Mouse (Mus musculus) embryonic fibroblast, embryonic 13.5 days (primary cell): Measurements from ENCODE around the gene Kif23. TPM values are rescaled to one million over a fixed set of nuclear protein-coding genes. Genes with fewer than 3 reads are reported as not detected.

Experiments
- H3K27ac ChIP-seq: 2 replicates; pipeline ENCODE4 v1.5.1; 2012; ENCODE audit warnings: low read length, control low read depth, inconsistent platforms; ENCODE audit not compliant: insufficient read depth
- H3K4me1 ChIP-seq: 2 replicates; pipeline ENCODE4 v1.6.1; 2011; ENCODE audit warnings: low read length; ENCODE audit not compliant: control insufficient read depth, insufficient read depth
- H3K4me3 ChIP-seq: 2 replicates; pipeline ENCODE4 v1.5.1; 2011; ENCODE audit warnings: mild to moderate bottlenecking, control low read depth, low read length; ENCODE audit not compliant: insufficient read depth
- CTCF ChIP-seq: IDR thresholded peaks from 2 replicates; pipeline ENCODE4 v1.5.1; 2011; ENCODE audit warnings: mild to moderate bottlenecking, control low read depth, low read length, moderate library complexity, borderline replicate concordance; ENCODE audit not compliant: insufficient read depth
- POLR2A ChIP-seq: IDR thresholded peaks from 2 replicates; pipeline ENCODE4 v1.6.1; 2011; ENCODE audit warnings: low read depth, mild to moderate bottlenecking, control low read depth, low read length, moderate library complexity
- polyA plus RNA-seq: library from polyadenylated mRNA; stranded (reverse); fragments of >200 nt; gene quantifications from 2 replicates; pipeline ENCODE4 v1.2.4, GENCODE M21; 2011; ENCODE audit warnings: low read depth; ENCODE audit not compliant: missing spikeins, insufficient read length

The Kif23 gene
- polyA plus RNA-seq, 1 experiment: 91.4 TPM

GRCm38 (mm10) chr9:61916986-61917385, 29.6 kb downstream of the Kif23 start:
- no peaks in the 10 kb centered on the region; the same call in 1 of the 2 replicates for H3K4me1 ChIP-seq
- no peak for TF ChIP-seq CTCF
- TF ChIP-seq POLR2A: no peak
- no peak overlapping the region for H3K4me3 ChIP-seq
- no peak overlapping the region for H3K27ac ChIP-seq

GRCm38 (mm10) chr9:61915393-61916005, 31.1 kb downstream of the Kif23 start:
- TF ChIP-seq POLR2A (no peak), CTCF (no peak)
- H3K4me3 ChIP-seq: peak overlapping the region; percentile 64
- H3K4me1 ChIP-seq: no peaks in the 10 kb centered on the region; the same call in 1 of the 2 replicates
- peak overlapping the region; percentile 97; the same call in 1 of the 2 replicates for H3K27ac ChIP-seq

- Histone ChIP-seq H3K4me3 (peak overlapping the region; percentile 64), H3K27ac (peak overlapping the region; percentile 97), H3K4me1 (no peaks in the 10 kb centered on the region; the same call in 1 of the 2 replicates)
- TF ChIP-seq POLR2A (no peak), CTCF (no peak)
Observed at GRCm38 (mm10) chr9:61914917-61915300, 31.7 kb downstream of the Kif23 start.

- Histone ChIP-seq H3K4me3 (peak within 1 kb of the TSS; percentile 95), H3K4me1 (no peaks in the 10 kb centered on the region; the same call in 1 of the 2 replicates), H3K27ac (peak within 1 kb of the TSS; percentile 97)
- TF ChIP-seq POLR2A (peak; percentile 92), CTCF (no peak)
Observed at GRCm38 (mm10) chr9:61914203-61914916, 32.2 kb downstream of the Kif23 start, which contains the start of gene Rplp1. TSS of gene Rplp1 (minus strand) at chr9:61914542.

- no peaks in the 10 kb centered on the region; the same call in 1 of the 2 replicates for H3K4me1 ChIP-seq
- no peak overlapping the region for H3K27ac ChIP-seq
- H3K4me3 ChIP-seq: no peak overlapping the region
- TF ChIP-seq CTCF (no peak), POLR2A (peak; percentile 67)
Observed at GRCm38 (mm10) chr9:61911300-61912128, 35.1 kb downstream of the Kif23 start.

- no peaks in the 10 kb centered on the region; the same call in 1 of the 2 replicates for H3K4me1 ChIP-seq
- TF ChIP-seq POLR2A (peak; percentile 44), CTCF (no peak)
Observed at GRCm38 (mm10) chr9:61910526-61911256, 35.9 kb downstream of the Kif23 start.

GRCm38 (mm10) chr9:61909633-61910032, 36.9 kb downstream of the Kif23 start:
- H3K4me1 ChIP-seq: no peaks in the 10 kb centered on the region
- H3K27ac ChIP-seq: no peak overlapping the region
- TF ChIP-seq POLR2A (no peak), CTCF (no peak)
- H3K4me3 ChIP-seq: no peak overlapping the region

More at GRCm38 (mm10) chr9:61910526-61911256, 35.9 kb downstream of the Kif23 start:
- Histone ChIP-seq H3K4me3 (no peak overlapping the region), H3K27ac (no peak overlapping the region)

GRCm38 (mm10) chr9:61908832-61909407, 37.7 kb downstream of the Kif23 start:
- no peak overlapping the region for H3K27ac ChIP-seq
- no peak for TF ChIP-seq POLR2A
- no peaks in the 10 kb centered on the region for H3K4me1 ChIP-seq

GRCm38 (mm10) chr9:61908341-61908740, 38.2 kb downstream of the Kif23 start:
- TF ChIP-seq CTCF (no peak), POLR2A (no peak)
- Histone ChIP-seq H3K4me3 (no peak overlapping the region), H3K27ac (no peak overlapping the region), H3K4me1 (no peaks in the 10 kb centered on the region)

More at GRCm38 (mm10) chr9:61908832-61909407, 37.7 kb downstream of the Kif23 start:
- no peak overlapping the region for H3K4me3 ChIP-seq
